Mouse (Mus musculus) kidney, adult 18-20 months (tissue): Measurements from ENCODE around the gene Ak1.

ENCODE experiments used
- DNase-seq: peaks from one replicate; pipeline ENCODE4 v3.0.0; 2021

Gene Ak1

GRCm38 (mm10) chr2:32628729-32629128 lies 7.2 kb downstream of the Ak1 start:
- peak; percentile 59 for DNase-seq

GRCm38 (mm10) chr2:32629276-32629976 lies 7.9 kb downstream of the Ak1 start:
- peak; percentile 59 for DNase-seq

GRCm38 (mm10) chr2:32630036-32630435 lies 8.5 kb downstream of the Ak1 start:
- no peak for DNase-seq

GRCm38 (mm10) chr2:32631046-32631445 lies 9.5 kb downstream of the Ak1 start:
- DNase-seq, result no peak

- DNase-seq, result peak; percentile 82
Measured at GRCm38 (mm10) chr2:32631737-32632394, 10.3 kb downstream of the Ak1 start.

GRCm38 (mm10) chr2:32633660-32634059 lies 12.1 kb downstream of the Ak1 start:
- peak; percentile 42 for DNase-seq

GRCm38 (mm10) chr2:32634277-32635105 lies 12.9 kb downstream of the Ak1 start:
- no peak for DNase-seq

- DNase-seq, result no peak
Measured at GRCm38 (mm10) chr2:32636617-32637016, 15.1 kb downstream of the Ak1 start.

GRCm38 (mm10) chr2:32637778-32638281 lies 16.3 kb downstream of the Ak1 start:
- DNase-seq, result peak; percentile 66

- DNase-seq, result no peak
Measured at GRCm38 (mm10) chr2:32639632-32640031, 18.1 kb downstream of the Ak1 start.

GRCm38 (mm10) chr2:32640550-32641051 lies 19.0 kb downstream of the Ak1 start:
- DNase-seq, result no peak

- no peak for DNase-seq
Measured at GRCm38 (mm10) chr2:32641810-32642209, 20.3 kb downstream of the Ak1 start.

GRCm38 (mm10) chr2:32642813-32643212 lies 21.3 kb downstream of the Ak1 start:
- no peak for DNase-seq

- no peak for DNase-seq
Measured at GRCm38 (mm10) chr2:32644083-32644482, 22.5 kb downstream of the Ak1 start.

GRCm38 (mm10) chr2:32644799-32645475 lies 23.4 kb downstream of the Ak1 start:
- DNase-seq, result no peak

- DNase-seq, result no peak
Measured at GRCm38 (mm10) chr2:32645647-32646046, 24.1 kb downstream of the Ak1 start.

GRCm38 (mm10) chr2:32646379-32647056 lies 25.0 kb downstream of the Ak1 start, which contains the start of gene Eng:
Eng (plus strand) TSS chr2:32646595.
- DNase-seq, result peak; percentile 80

GRCm38 (mm10) chr2:32647366-32647765 lies 25.8 kb downstream of the Ak1 start:
- no peak for DNase-seq

GRCm38 (mm10) chr2:32653764-32654163 lies 32.2 kb downstream of the Ak1 start:
- DNase-seq, result no peak

GRCm38 (mm10) chr2:32654743-32655393 lies 33.3 kb downstream of the Ak1 start:
- DNase-seq, result peak; percentile 49

- no peak for DNase-seq
Measured at GRCm38 (mm10) chr2:32655394-32655744, 33.8 kb downstream of the Ak1 start.
